Mouse (Mus musculus): ENCODE results near the gene B3gnt2.

The B3gnt2 gene

GRCm38 (mm10) chr11:22847732-22848648, 12.8 kb downstream of the B3gnt2 start:
- no peak for DNase-seq (ENCODE audit: low spot score in 2 of 2)

- DNase-seq (ENCODE audit: low spot score in 2 of 2), result no peak
These were observed 13.6 kb downstream of the B3gnt2 start for GRCm38 (mm10) chr11:22846960-22847731.

- peak in 1 of 2 experiments; percentile 51 for DNase-seq (ENCODE audit: low spot score in 2 of 2)
These were observed 14.5 kb downstream of the B3gnt2 start for GRCm38 (mm10) chr11:22846093-22846835.

- DNase-seq (ENCODE audit: low spot score in 2 of 2), result no peak
These were observed 15.7 kb downstream of the B3gnt2 start for GRCm38 (mm10) chr11:22844754-22845718.

DNA sequence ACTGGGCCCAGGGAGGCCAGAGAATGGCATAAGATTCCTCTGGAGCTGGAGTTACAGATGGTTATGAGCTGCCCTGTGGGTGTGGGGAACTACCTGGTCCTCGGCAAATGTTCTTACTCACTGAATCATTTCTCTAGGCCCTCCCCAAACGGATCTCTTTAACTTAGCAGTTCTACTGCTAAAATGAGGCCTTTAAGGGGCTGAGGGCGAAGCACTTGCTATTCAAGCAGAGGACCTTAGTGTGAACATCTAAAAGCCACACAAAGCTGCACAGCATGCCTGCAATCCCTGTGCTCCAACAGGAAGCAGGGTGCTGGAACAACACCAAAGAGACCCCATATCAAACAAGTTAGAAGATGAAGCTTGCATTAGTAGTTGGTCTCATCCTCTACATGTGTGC, 21.3 kb downstream of the B3gnt2 start:
- DNase-seq (ENCODE audit: low spot score in 2 of 2), result no peak

DNA sequence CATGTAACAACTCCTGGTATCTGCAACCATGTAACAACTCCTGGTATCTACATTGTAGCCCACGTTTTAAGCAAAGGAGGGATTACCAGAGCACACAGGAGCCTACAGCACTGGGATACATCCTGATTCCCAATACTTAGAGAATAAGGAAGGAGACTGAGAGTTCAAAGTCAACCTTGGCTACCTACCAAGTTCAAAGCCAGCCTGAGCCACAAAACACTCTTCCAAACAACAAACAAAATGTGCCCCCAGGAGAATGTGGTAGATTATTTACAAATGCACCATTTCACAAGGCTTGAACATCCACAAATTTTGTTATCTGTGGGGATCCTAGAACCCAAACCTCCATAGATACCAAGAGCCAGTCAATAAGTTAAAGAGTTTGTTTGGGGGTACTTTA, 22.4 kb downstream of the B3gnt2 start:
- DNase-seq (ENCODE audit: low spot score in 2 of 2), result no peak

GRCm38 (mm10) chr11:22836269-22836668, 24.5 kb downstream of the B3gnt2 start:
- DNase-seq (ENCODE audit: low spot score in 2 of 2), result no peak

DNA sequence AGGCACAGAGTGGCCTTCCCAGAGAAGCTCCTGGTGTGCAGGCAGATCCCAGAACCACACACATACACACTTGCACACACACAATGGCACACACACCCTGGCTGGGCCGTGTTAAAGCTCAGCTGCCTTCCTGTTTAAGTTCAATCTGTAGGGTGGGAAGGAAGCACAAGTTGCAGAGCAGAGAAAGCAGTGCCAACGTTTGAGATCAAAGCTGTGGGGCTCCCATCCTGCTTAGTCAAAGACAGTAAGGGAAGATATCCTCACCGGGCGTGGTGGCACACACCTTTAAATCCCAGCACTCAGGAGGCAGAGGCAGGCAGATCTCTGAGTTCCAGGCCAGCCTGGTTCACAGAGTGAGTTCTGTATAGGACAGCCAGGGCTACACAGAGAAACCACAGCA, 28.2 kb downstream of the B3gnt2 start:
- DNase-seq (ENCODE audit: low spot score in 2 of 2), result no peak

DNA sequence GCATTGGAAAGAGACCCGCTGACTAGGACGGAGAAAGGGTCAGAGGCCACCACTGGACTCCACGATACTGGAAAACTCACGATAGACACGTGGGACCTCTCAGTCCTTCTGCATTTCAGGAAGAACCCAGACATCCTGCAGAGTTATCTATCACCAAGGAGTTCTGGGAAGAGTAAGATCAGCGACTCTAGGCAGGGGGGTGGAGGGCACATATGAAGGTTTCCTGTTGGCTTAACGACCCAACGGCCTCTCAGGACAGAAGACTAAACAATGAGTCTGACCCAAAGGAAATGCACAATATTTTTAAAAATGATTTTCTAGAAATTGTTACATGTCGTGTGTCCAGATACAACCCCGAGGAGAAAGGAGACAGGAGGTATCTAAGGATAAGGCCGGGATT, 28.8 kb downstream of the B3gnt2 start:
- no peak for DNase-seq (ENCODE audit: low spot score in 2 of 2)

GRCm38 (mm10) chr11:22830684-22831083, 30.1 kb downstream of the B3gnt2 start:
- DNase-seq (ENCODE audit: low spot score in 2 of 2), result no peak

GRCm38 (mm10) chr11:22830179-22830611, 30.6 kb downstream of the B3gnt2 start:
- DNase-seq (ENCODE audit: low spot score in 2 of 2), result no peak

GRCm38 (mm10) chr11:22828988-22829632, 31.7 kb downstream of the B3gnt2 start:
- DNase-seq (ENCODE audit: low spot score in 2 of 2), result no peak

DNA sequence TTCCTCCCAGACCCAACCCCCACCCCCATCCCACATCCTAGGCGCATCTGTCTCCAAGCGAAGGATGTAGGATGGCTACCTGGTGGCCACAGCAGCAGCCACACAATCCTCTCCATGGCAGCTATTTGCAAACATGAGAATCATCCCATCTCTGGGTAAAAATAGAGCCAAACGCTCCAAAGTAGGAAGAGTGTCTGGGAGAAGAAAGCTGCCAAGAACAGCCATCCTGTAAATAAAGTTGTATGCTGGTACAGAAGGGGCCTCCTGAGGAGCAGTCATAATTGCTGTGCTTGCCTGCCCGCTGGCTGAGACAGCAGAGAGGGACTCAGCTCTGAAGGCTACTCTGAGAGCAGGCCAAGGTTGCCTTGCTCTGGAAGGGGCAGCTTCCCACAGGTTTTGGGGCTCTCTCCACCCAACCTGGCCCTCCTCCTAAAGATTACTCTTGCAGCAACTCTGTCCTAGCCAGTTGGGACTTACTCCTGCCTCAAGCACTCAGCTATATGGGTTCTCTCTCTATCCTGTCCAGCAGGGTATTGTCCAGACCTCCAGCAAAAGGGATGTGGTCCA, 33.2 kb downstream of the B3gnt2 start:
- no peak for DNase-seq (ENCODE audit: low spot score in 2 of 2)

- no peak for DNase-seq (ENCODE audit: low spot score in 2 of 2)
These were observed 34.1 kb downstream of the B3gnt2 start for GRCm38 (mm10) chr11:22826665-22827064.

DNA sequence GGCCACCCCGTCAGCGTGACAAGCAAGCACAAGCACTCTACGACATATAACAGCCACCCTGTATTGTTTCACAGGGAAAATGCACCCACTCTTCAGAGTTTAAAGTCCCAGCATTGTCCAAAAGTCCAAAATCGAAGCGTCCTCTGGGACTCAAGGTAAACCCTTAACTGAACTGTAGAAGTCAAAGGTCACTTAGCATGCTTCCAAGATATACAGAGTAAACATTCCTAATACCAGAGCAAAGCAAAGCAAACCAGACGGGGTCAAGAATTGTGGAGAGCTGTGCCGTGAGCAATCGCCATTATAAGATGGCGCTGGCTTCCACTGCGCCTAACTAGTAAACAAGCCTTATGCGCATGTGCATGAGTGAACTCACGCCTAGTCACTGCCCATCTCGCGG, 34.7 kb downstream of the B3gnt2 start:
- DNase-seq (ENCODE audit: low spot score in 2 of 2), result no peak

GRCm38 (mm10) chr11:22825548-22825947, 35.2 kb downstream of the B3gnt2 start:
- DNase-seq (ENCODE audit: low spot score in 2 of 2), result no peak

- no peak for DNase-seq (ENCODE audit: low spot score in 2 of 2)
These were observed 36.6 kb downstream of the B3gnt2 start for GRCm38 (mm10) chr11:22824049-22824705.

DNA sequence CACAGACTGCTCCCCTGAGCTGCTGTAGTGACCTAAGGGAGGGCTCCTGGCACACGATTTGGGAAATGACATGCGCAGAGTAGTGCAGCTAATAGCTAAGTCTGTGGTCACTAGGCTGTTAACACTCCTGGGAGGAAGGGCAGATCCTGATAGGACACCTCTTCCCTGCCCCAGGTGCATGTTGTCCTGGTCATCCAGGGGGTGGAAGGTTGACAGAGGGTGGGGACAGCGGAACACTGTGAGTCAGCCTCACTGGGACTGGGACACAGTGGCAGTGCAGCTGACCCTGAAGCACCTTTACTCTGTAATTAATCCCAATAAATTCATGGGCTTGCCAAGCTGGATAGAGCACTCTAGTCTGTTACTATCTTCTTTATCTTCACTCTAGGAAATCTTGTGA, 39.5 kb downstream of the B3gnt2 start:
- no peak for DNase-seq (ENCODE audit: low spot score in 2 of 2)

GRCm38 (mm10) chr11:22818371-22818770, 42.4 kb downstream of the B3gnt2 start:
- DNase-seq (ENCODE audit: low spot score in 2 of 2), result no peak
